Mouse (Mus musculus) midbrain, embryonic 11.5 days (tissue): ENCODE measurements around the gene Itga1. TPM values are rescaled to one million over a fixed set of nuclear protein-coding genes. Genes with fewer than 3 reads are reported as not detected.

Experiments used
- ATAC-seq: fragments of 200-750 bp; cut with Nextera tagmentation; 2 replicates; pipeline ENCODE4 v1.8.0; 2017; ENCODE audit warnings: moderate TSS enrichment, moderate library complexity; ENCODE audit not compliant: low FRiP score
- DNase-seq: peaks from one replicate; pipeline ENCODE4 v3.0.0; 2015; ENCODE audit warnings: low spot score; ENCODE audit errors: missing footprints
- H3K27ac ChIP-seq: fragments of 300-500 bp; sonication (generic); 2 replicates; pipeline ENCODE4 v1.5.1; 2014; ENCODE audit warnings: low read depth, low read length
- H3K27me3 ChIP-seq: fragments of 300-500 bp; sonication (generic); 2 replicates; pipeline ENCODE4 v1.6.1; 2014; ENCODE audit warnings: mild to moderate bottlenecking, low read length, moderate library complexity, mixed read lengths; ENCODE audit not compliant: control insufficient read depth, insufficient read depth
- H3K36me3 ChIP-seq: fragments of 300-500 bp; sonication (generic); 2 replicates; pipeline ENCODE4 v1.6.1; 2014; ENCODE audit warnings: mild to moderate bottlenecking, low read length, moderate library complexity, mixed read lengths; ENCODE audit not compliant: control insufficient read depth, insufficient read depth
- H3K4me1 ChIP-seq: fragments of 300-500 bp; sonication (generic); 2 replicates; pipeline ENCODE4 v1.6.1; 2014; ENCODE audit warnings: low read length; ENCODE audit not compliant: control insufficient read depth, insufficient read depth
- H3K4me2 ChIP-seq: fragments of 300-500 bp; sonication (generic); 2 replicates; pipeline ENCODE4 v1.6.1; 2014; ENCODE audit warnings: mild to moderate bottlenecking, moderate library complexity
- H3K4me3 ChIP-seq: fragments of 300-500 bp; sonication (generic); 2 replicates; pipeline ENCODE4 v1.5.1; 2014; ENCODE audit warnings: low read depth, low read length
- H3K9ac ChIP-seq: fragments of 300-500 bp; sonication (generic); 2 replicates; pipeline ENCODE4 v1.6.1; 2014; ENCODE audit warnings: low read length
- H3K9me3 ChIP-seq: fragments of 300-500 bp; sonication (generic); 2 replicates; pipeline ENCODE4 v1.6.1; 2016; ENCODE audit warnings: low read length; ENCODE audit not compliant: control insufficient read depth
- WGBS: fragments of 180-500 bp; shearing (Covaris S2); extraction: QIAGEN DNeasy Blood & Tissue Kit; methylation state at CpG from one replicate; pipeline ENCODE4 v1.1.7; 2014; 5-methylcytosine and 5-hydroxymethylcytosine counted together
- polyA plus RNA-seq: library from polyadenylated mRNA; unstranded; fragments of >200 nt; fragmentation: Nextera tagmentation; extraction: Ambion mirVana; gene quantifications from 2 replicates; pipeline ENCODE4 v1.2.1, GENCODE M21; 2014

The Itga1 gene
- polyA plus RNA-seq, 1 experiment from 2014 or later = 6.3 TPM

- H3K27me3 ChIP-seq = no peaks in the 10 kb centered on the region
- no peak overlapping the region for H3K9ac ChIP-seq
- no peaks in the 10 kb centered on the region for H3K36me3 ChIP-seq
- no peak overlapping the region for H3K4me2 ChIP-seq
- H3K9me3 ChIP-seq = no peaks in the 10 kb centered on the region
- DNase-seq = peak; percentile 57
- no peak overlapping the region for H3K27ac ChIP-seq
- WGBS = 81% methylated on average over 6 of the region's 6 CpGs
- ATAC-seq = no peak
- no peak overlapping the region for H3K4me3 ChIP-seq
- H3K4me1 ChIP-seq = no peaks in the 10 kb centered on the region
Measured at GRCm38 (mm10) chr13:115078997-115079685, 22.6 kb downstream of the Itga1 start.

GRCm38 (mm10) chr13:115077346-115078134 is 24.2 kb downstream of the Itga1 start:
- H3K9ac ChIP-seq = no peak overlapping the region
- H3K4me2 ChIP-seq = no peak overlapping the region
- no peaks in the 10 kb centered on the region for H3K9me3 ChIP-seq
- DNase-seq (peak; percentile 51), ATAC-seq (no peak)
- H3K4me3 ChIP-seq = no peak overlapping the region
- H3K4me1 ChIP-seq = no peaks in the 10 kb centered on the region
- H3K27ac ChIP-seq = no peak overlapping the region
- no peaks in the 10 kb centered on the region for H3K27me3 ChIP-seq
- WGBS = 88% methylated on average over 9 of the region's 9 CpGs
- H3K36me3 ChIP-seq = no peaks in the 10 kb centered on the region

- no peaks in the 10 kb centered on the region for H3K4me1 ChIP-seq
- WGBS = 90% methylated on average over 6 of the region's 6 CpGs
- H3K9me3 ChIP-seq = no peaks in the 10 kb centered on the region
- DNase-seq (no peak), ATAC-seq (no peak)
- no peak overlapping the region for H3K4me2 ChIP-seq
- no peak overlapping the region for H3K4me3 ChIP-seq
- no peaks in the 10 kb centered on the region for H3K27me3 ChIP-seq
- H3K36me3 ChIP-seq = no peaks in the 10 kb centered on the region
- no peak overlapping the region for H3K27ac ChIP-seq
- H3K9ac ChIP-seq = no peak overlapping the region
Measured at GRCm38 (mm10) chr13:115072386-115072785, 29.4 kb downstream of the Itga1 start.

GRCm38 (mm10) chr13:115071431-115071830 is 30.3 kb downstream of the Itga1 start:
- Histone ChIP-seq H3K4me3 (no peak overlapping the region), H3K9me3 (no peaks in the 10 kb centered on the region), H3K9ac (no peak overlapping the region), H3K27ac (no peak overlapping the region), H3K4me2 (no peak overlapping the region), H3K27me3 (no peaks in the 10 kb centered on the region), H3K36me3 (no peaks in the 10 kb centered on the region), H3K4me1 (no peaks in the 10 kb centered on the region)
- DNase-seq (peak; percentile 6), ATAC-seq (no peak)
- 90% methylated on average over 3 of the region's 3 CpGs for WGBS

- no peaks in the 10 kb centered on the region for H3K4me1 ChIP-seq
- no peak overlapping the region for H3K4me3 ChIP-seq
- H3K36me3 ChIP-seq = no peaks in the 10 kb centered on the region
- H3K9ac ChIP-seq = no peak overlapping the region
- no peak overlapping the region for H3K27ac ChIP-seq
- H3K4me2 ChIP-seq = no peak overlapping the region
- no peaks in the 10 kb centered on the region for H3K9me3 ChIP-seq
- H3K27me3 ChIP-seq = no peaks in the 10 kb centered on the region
- 91% methylated on average over 1 of the region's 1 CpGs for WGBS
- ATAC-seq (no peak), DNase-seq (no peak)
Measured at GRCm38 (mm10) chr13:115067968-115068330, 33.8 kb downstream of the Itga1 start.

- Histone ChIP-seq H3K36me3 (no peaks in the 10 kb centered on the region), H3K4me2 (no peak overlapping the region), H3K4me3 (no peak overlapping the region), H3K4me1 (no peaks in the 10 kb centered on the region), H3K9ac (no peak overlapping the region), H3K27me3 (no peaks in the 10 kb centered on the region), H3K27ac (no peak overlapping the region), H3K9me3 (no peaks in the 10 kb centered on the region)
- no peak for DNase-seq
- ATAC-seq = no peak
- 93% methylated on average over 4 of the region's 4 CpGs for WGBS
Measured at GRCm38 (mm10) chr13:115067324-115067967, 34.3 kb downstream of the Itga1 start.

GRCm38 (mm10) chr13:115057555-115057954 is 44.2 kb downstream of the Itga1 start:
- Histone ChIP-seq H3K36me3 (no peaks in the 10 kb centered on the region), H3K4me2 (no peak overlapping the region), H3K27me3 (no peaks in the 10 kb centered on the region), H3K4me1 (no peaks in the 10 kb centered on the region), H3K4me3 (no peak overlapping the region), H3K9me3 (no peaks in the 10 kb centered on the region), H3K27ac (no peak overlapping the region), H3K9ac (no peak overlapping the region)
- DNase-seq (no peak), ATAC-seq (no peak)
- 89% methylated on average over 5 of the region's 5 CpGs for WGBS

- DNase-seq (no peak), ATAC-seq (no peak; the same call in 1 of the 2 replicates)
- H3K4me3 ChIP-seq = no peak overlapping the region
- H3K9ac ChIP-seq = no peak overlapping the region
- no peak overlapping the region for H3K4me2 ChIP-seq
- WGBS = 40% methylated on average over 9 of the region's 9 CpGs
- H3K4me1 ChIP-seq = no peaks in the 10 kb centered on the region
- H3K36me3 ChIP-seq = no peaks in the 10 kb centered on the region
- H3K27me3 ChIP-seq = no peaks in the 10 kb centered on the region
- no peaks in the 10 kb centered on the region for H3K9me3 ChIP-seq
- no peak overlapping the region; the same call in 1 of the 2 replicates for H3K27ac ChIP-seq
Measured at GRCm38 (mm10) chr13:115054783-115055182, 47.0 kb downstream of the Itga1 start.

GRCm38 (mm10) chr13:115052568-115052967 is 49.2 kb downstream of the Itga1 start:
- no peak overlapping the region for H3K4me3 ChIP-seq
- H3K9ac ChIP-seq = no peak overlapping the region
- WGBS = 71% methylated on average over 7 of the region's 7 CpGs
- no peak overlapping the region for H3K4me2 ChIP-seq
- no peaks in the 10 kb centered on the region for H3K9me3 ChIP-seq
- H3K4me1 ChIP-seq = no peaks in the 10 kb centered on the region
- no peaks in the 10 kb centered on the region for H3K27me3 ChIP-seq
- no peak overlapping the region for H3K27ac ChIP-seq
- no peak for ATAC-seq
- DNase-seq = no peak
- H3K36me3 ChIP-seq = no peaks in the 10 kb centered on the region
